Mouse (Mus musculus): ENCODE results near the gene Pard6b. TPM values are rescaled to one million over a fixed set of nuclear protein-coding genes. Genes with fewer than 3 reads are reported as not detected.

Gene Pard6b
- 2.8 TPM in 2 replicates for polyA plus RNA-seq (2012; rRNA removed)

GRCm38 (mm10) chr2:168080431-168081246 is at the start of gene Pard6b:
Pard6b (plus strand) TSS chr2:168081004.

Other genes starting within 250 kb of the Pard6b start
- gene Ptpn1, start 148.9 kb upstream of the Pard6b start, polyA plus RNA-seq (2012; rRNA removed): 12.1 and 13.4 TPM in 2 replicates
- gene Ripor3, start 70.4 kb upstream of the Pard6b start, polyA plus RNA-seq (2012; rRNA removed): 2.8 and 3.5 TPM in 2 replicates
- gene Adnp, start 126.1 kb downstream of the Pard6b start, polyA plus RNA-seq (2012; rRNA removed): 4.4 and 5.5 TPM in 2 replicates
- gene Gm20716, start 149.4 kb downstream of the Pard6b start, polyA plus RNA-seq (2012; rRNA removed): 10.0 and 10.5 TPM in 2 replicates
- 4.9 and 8.1 TPM in 2 replicates for gene Dpm1, start 149.6 kb downstream of the Pard6b start, polyA plus RNA-seq (2012; rRNA removed)
- gene Mocs3, start 149.6 kb downstream of the Pard6b start, polyA plus RNA-seq (2012; rRNA removed): 4.2 and 4.6 TPM in 2 replicates
- gene Kcng1, start 200.7 kb downstream of the Pard6b start, polyA plus RNA-seq (2012; rRNA removed): 0.01 and 0.02 TPM in 2 replicates

Data from liver, embryonic 18 days (tissue).